Mouse (Mus musculus) liver, postnatal 0 days (tissue): ENCODE measurements at regions not wholly inside any gene's neighbourhood (a gene's known extent, or its start where the extent isn't known, plus 50 kb on each side); places are given as distances from the start of the nearest gene placed in this dataset.

Experiments used
- ATAC-seq: fragments of 200-750 bp; cut with Nextera tagmentation; 2 replicates; pipeline ENCODE4 v1.8.0; 2017; ENCODE audit warnings: mild to moderate bottlenecking, moderate library complexity
- DNase-seq: peaks from one replicate; pipeline ENCODE4 v3.0.0-alpha.2; 2016
- H3K27ac ChIP-seq: fragments of 300-500 bp; sonication (generic); 2 replicates; pipeline ENCODE4 v1.5.1; 2014; ENCODE audit warnings: antibody characterized with exemption, moderate library complexity, mild to moderate bottlenecking, low read depth
- H3K27me3 ChIP-seq: fragments of 300-500 bp; sonication (generic); 2 replicates; pipeline ENCODE4 v1.6.1; 2014; ENCODE audit warnings: low read length, control low read depth, mixed read lengths; ENCODE audit not compliant: insufficient read depth
- H3K36me3 ChIP-seq: fragments of 300-500 bp; sonication (generic); replicated peaks from 2 replicates; pipeline ENCODE4 v1.6.1; 2014; ENCODE audit warnings: mild to moderate bottlenecking, control low read depth, low read length, moderate library complexity, mixed read lengths; ENCODE audit not compliant: insufficient read depth
- H3K4me1 ChIP-seq: fragments of 300-500 bp; sonication (generic); 2 replicates; pipeline ENCODE4 v1.6.1; 2014; ENCODE audit warnings: antibody characterized with exemption, mild to moderate bottlenecking, control low read depth; ENCODE audit not compliant: insufficient read depth
- H3K4me2 ChIP-seq: fragments of 300-500 bp; sonication (generic); 2 replicates; pipeline ENCODE4 v1.6.1; 2014; ENCODE audit warnings: low read depth, mild to moderate bottlenecking, low read length, moderate library complexity, mixed read lengths
- H3K4me3 ChIP-seq: fragments of 300-500 bp; sonication (generic); 2 replicates; pipeline ENCODE4 v1.5.1; 2014; ENCODE audit warnings: low read depth, low read length
- H3K9ac ChIP-seq: fragments of 300-500 bp; sonication (generic); replicated peaks from 2 replicates; pipeline ENCODE4 v1.6.1; 2014; ENCODE audit warnings: mild to moderate bottlenecking, moderate library complexity
- H3K9me3 ChIP-seq: fragments of 300-500 bp; sonication (generic); 2 replicates; pipeline ENCODE4 v1.6.1; 2016; ENCODE audit warnings: mild to moderate bottlenecking, control low read depth, low read length, mixed read lengths
- CTCF ChIP-seq: sonication (generic); IDR thresholded peaks from 2 replicates; pipeline ENCODE4 v1.5.1; 2016; ENCODE audit warnings: antibody characterized with exemption, low read depth
- EP300 ChIP-seq: IDR thresholded peaks from 2 replicates; pipeline ENCODE4 v1.6.1; 2016; ENCODE audit warnings: antibody characterized with exemption, low read depth, mild to moderate bottlenecking
- WGBS: fragments of 180-500 bp; shearing (Covaris S2); extraction: QIAGEN DNeasy Blood & Tissue Kit; methylation state at CpG from one replicate; pipeline ENCODE4 v1.1.7; 2014; ENCODE audit not compliant: insufficient replicate concordance; 5-methylcytosine and 5-hydroxymethylcytosine counted together

GRCm38 (mm10) chr3:83540997-83541932 lies 224.9 kb upstream of the Sfrp2 start:
- H3K27me3 ChIP-seq: no peaks in the 10 kb centered on the region
- 79% methylated on average over 11 of the region's 11 CpGs for WGBS
- no peak for ATAC-seq
- no peaks in the 10 kb centered on the region for H3K9me3 ChIP-seq
- no peaks in the 10 kb centered on the region for H3K4me1 ChIP-seq
- no peak overlapping the region for H3K4me3 ChIP-seq
- H3K36me3 ChIP-seq: no peaks in the 10 kb centered on the region
- H3K9ac ChIP-seq: no peak overlapping the region
- no peak overlapping the region for H3K27ac ChIP-seq
- TF ChIP-seq EP300 (no peak), CTCF (no peak)
- H3K4me2 ChIP-seq: no peak overlapping the region
- DNase-seq: no peak

DNA sequence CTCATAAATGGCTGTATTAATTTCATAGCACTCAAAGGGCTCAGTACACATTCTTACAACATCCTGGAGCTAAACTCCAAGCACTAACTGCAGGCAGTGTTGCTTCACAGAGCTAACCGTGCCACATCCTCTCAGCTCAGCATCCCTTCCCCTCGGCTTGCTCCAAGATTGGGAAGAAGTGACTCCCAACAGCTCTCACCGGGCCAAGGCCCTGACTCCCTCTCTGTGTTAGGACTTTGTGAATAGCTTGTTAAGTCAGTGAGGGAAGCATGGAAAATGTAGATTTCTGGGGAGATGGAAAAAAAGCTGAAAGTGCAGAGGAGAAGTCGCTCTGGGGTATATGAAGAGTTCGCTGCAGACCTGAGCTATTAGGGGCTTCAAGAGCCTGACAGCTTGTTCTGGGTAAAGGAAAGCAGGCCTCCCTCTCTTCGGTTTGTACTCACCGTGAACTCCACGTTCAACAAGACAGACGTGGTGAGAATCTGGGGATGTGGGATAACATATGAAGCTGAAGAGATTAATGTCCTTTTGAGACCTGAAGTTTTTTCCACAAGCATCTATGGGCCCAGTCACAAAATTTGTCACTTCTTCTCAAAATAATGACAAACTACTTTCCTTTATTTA lies 213.5 kb upstream of the Sfrp2 start:
- WGBS: 72% methylated on average over 9 of the region's 9 CpGs
- TF ChIP-seq CTCF (no peak), EP300 (no peak)
- DNase-seq (no peak), ATAC-seq (no peak)
- no peak overlapping the region for H3K4me3 ChIP-seq
- H3K9me3 ChIP-seq: no peaks in the 10 kb centered on the region
- H3K27ac ChIP-seq: no peak overlapping the region
- no peak overlapping the region for H3K9ac ChIP-seq
- H3K4me1 ChIP-seq: no peaks in the 10 kb centered on the region
- no peaks in the 10 kb centered on the region for H3K27me3 ChIP-seq
- no peaks in the 10 kb centered on the region for H3K36me3 ChIP-seq
- no peak overlapping the region for H3K4me2 ChIP-seq

- no peak overlapping the region for H3K4me3 ChIP-seq
- H3K27me3 ChIP-seq: no peaks in the 10 kb centered on the region
- H3K9me3 ChIP-seq: no peaks in the 10 kb centered on the region
- WGBS: 64% methylated on average over 11 of the region's 11 CpGs
- TF ChIP-seq EP300 (no peak), CTCF (no peak)
- no peak overlapping the region for H3K9ac ChIP-seq
- DNase-seq (no peak), ATAC-seq (no peak)
- no peaks in the 10 kb centered on the region for H3K36me3 ChIP-seq
- H3K27ac ChIP-seq: no peak overlapping the region
- H3K4me1 ChIP-seq: no peaks in the 10 kb centered on the region
- no peak overlapping the region for H3K4me2 ChIP-seq
These were observed 212.3 kb upstream of the Sfrp2 start for GRCm38 (mm10) chr3:83553858-83554257.

GRCm38 (mm10) chr3:83556788-83557515 lies 209.2 kb upstream of the Sfrp2 start:
- no peak overlapping the region for H3K9ac ChIP-seq
- no peaks in the 10 kb centered on the region for H3K4me1 ChIP-seq
- H3K4me2 ChIP-seq: no peak overlapping the region
- WGBS: 77% methylated on average over 10 of the region's 10 CpGs
- H3K36me3 ChIP-seq: no peaks in the 10 kb centered on the region
- H3K4me3 ChIP-seq: no peak overlapping the region
- no peak for ATAC-seq
- H3K27ac ChIP-seq: no peak overlapping the region
- no peak for DNase-seq
- no peaks in the 10 kb centered on the region for H3K9me3 ChIP-seq
- no peaks in the 10 kb centered on the region for H3K27me3 ChIP-seq
- TF ChIP-seq EP300 (no peak), CTCF (no peak)

GRCm38 (mm10) chr3:83562026-83562425 lies 204.1 kb upstream of the Sfrp2 start:
- no peak overlapping the region for H3K27ac ChIP-seq
- no peak for DNase-seq
- H3K27me3 ChIP-seq: no peaks in the 10 kb centered on the region
- no peak overlapping the region for H3K4me3 ChIP-seq
- H3K4me1 ChIP-seq: no peaks in the 10 kb centered on the region
- no peaks in the 10 kb centered on the region for H3K36me3 ChIP-seq
- ATAC-seq: no peak
- H3K4me2 ChIP-seq: no peak overlapping the region
- 52% methylated on average over 3 of the region's 3 CpGs for WGBS
- TF ChIP-seq CTCF: no peak
- no peak for TF ChIP-seq EP300
- H3K9ac ChIP-seq: no peak overlapping the region
- H3K9me3 ChIP-seq: no peaks in the 10 kb centered on the region

DNA sequence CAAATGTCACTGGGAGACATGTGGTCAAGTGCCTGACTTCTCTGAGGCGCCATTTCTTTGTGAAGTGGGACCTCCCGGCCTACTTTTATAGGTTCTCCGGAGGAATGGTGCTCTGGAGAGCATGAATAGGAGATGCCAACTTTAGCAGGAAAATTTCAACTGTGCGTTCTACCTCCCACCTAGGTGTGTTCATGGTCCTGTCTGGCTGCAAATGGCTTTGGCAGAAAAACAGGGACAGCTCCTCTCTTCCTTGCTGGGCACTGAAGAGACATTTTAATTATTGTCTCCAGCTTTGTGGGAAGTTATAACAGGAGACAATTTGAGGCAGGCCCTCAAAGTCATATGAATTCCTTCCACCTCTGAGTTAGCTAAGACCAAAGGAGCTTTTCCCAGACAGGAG lies 190.6 kb upstream of the Sfrp2 start:
- ATAC-seq: no peak
- no peak overlapping the region for H3K4me3 ChIP-seq
- 68% methylated on average over 4 of the region's 4 CpGs for WGBS

More for the DNA sequence above, 190.6 kb upstream of the Sfrp2 start:
- Histone ChIP-seq H3K4me2 (no peak overlapping the region), H3K27ac (no peak overlapping the region), H3K36me3 (no peaks in the 10 kb centered on the region), H3K4me1 (no peaks in the 10 kb centered on the region), H3K27me3 (no peaks in the 10 kb centered on the region), H3K9me3 (no peaks in the 10 kb centered on the region), H3K9ac (no peak overlapping the region)
- DNase-seq: no peak
- TF ChIP-seq EP300 (no peak), CTCF (no peak)
